Mouse (Mus musculus): ENCODE data around the gene Tcp11. TPM values are rescaled to one million over a fixed set of nuclear protein-coding genes. Genes with fewer than 3 reads are reported as not detected.
A peak's percentile ranks its signal among the peaks of the same experiment; 100 is the strongest.

The Tcp11 gene
- polyA plus RNA-seq, 1 experiment: 18.9 TPM

- no peak for TF ChIP-seq EP300 (IDR thresholded peaks at IDR 0.05; ENCODE audit: insufficient read depth, low read depth, low read length)
- no peak for TF ChIP-seq POLR2A (IDR thresholded peaks at IDR 0.05; ENCODE audit: insufficient read depth, low read length)
- TF ChIP-seq CTCF (IDR thresholded peaks at IDR 0.05; ENCODE audit: low read depth, low read length): no peak
- Histone ChIP-seq H3K27me3 (ENCODE audit: control insufficient read depth, insufficient read depth, low read length, poor library complexity, severe bottlenecking) (no peaks in the 10 kb centered on the region), H3K27ac (ENCODE audit: insufficient read depth, low read length) (no peak overlapping the region), H3K4me3 (ENCODE audit: low read depth, low read length) (no peak overlapping the region), H3K36me3 (ENCODE audit: control insufficient read depth, insufficient read depth, low read length, poor library complexity, severe bottlenecking) (no peaks in the 10 kb centered on the region), H3K9ac (ENCODE audit: low read depth, poor library complexity, severe bottlenecking) (no peak overlapping the region), H3K9me3 (replicated peaks; ENCODE audit: control insufficient read depth, insufficient read depth, low read length, poor library complexity, severe bottlenecking) (no peaks in the 10 kb centered on the region), H3K4me1 (ENCODE audit: control insufficient read depth, insufficient read depth, low read length) (peaks cover 13% of the 10 kb centered on the region)
Observed at GRCm38 (mm10) chr17:28021911-28022310, 58.5 kb downstream of the Tcp11 start.

DNA sequence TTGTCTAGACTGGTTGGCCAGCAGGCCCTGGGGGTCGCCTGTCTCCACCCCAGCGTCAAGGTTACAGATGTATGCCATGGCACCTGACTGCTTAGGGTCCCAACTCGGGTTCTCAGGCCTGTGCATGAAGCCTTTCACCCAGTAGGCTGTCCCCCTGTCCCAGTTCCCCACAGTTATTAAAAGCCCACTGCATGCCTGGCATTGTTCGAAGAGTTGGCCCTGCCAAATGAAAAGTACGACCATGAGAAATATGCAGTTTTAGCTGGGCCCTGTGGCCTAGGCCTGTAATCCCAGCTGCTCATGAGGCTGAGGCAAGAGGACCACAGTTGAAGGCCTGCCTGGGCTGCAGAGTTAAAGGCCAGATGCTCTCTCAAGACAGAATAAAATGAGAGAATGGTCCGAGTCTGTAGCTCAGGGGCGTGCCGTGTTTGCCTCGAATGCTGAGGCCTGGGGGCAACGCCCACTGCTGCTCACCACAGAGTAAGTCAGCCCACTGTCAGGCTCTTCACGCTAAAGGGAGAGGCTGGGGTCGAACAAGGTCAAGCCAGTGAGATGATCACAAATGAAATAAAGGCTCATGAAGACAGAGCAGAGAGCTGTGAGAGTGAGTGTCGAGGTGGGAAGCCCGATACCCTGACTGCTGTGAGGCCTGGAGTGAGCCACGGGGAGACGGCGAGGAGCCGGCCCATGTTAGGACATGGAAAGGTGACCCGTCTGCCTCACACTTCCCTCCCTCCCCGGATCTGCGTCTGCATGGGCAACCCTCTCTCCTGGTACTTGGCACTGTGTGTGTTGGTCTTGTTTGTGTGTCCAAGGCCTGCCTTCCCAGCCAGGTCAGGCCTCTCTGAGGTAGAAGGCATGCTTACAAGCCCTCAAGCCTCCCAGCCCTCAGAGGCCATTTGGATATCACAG lies 60.4 kb downstream of the Tcp11 start:
- Histone ChIP-seq H3K4me1 (ENCODE audit: control insufficient read depth, insufficient read depth, low read length) (peaks cover 13% of the 10 kb centered on the region), H3K9me3 (replicated peaks; ENCODE audit: control insufficient read depth, insufficient read depth, low read length, poor library complexity, severe bottlenecking) (no peaks in the 10 kb centered on the region), H3K27me3 (ENCODE audit: control insufficient read depth, insufficient read depth, low read length, poor library complexity, severe bottlenecking) (no peaks in the 10 kb centered on the region), H3K9ac (ENCODE audit: low read depth, poor library complexity, severe bottlenecking) (no peak overlapping the region), H3K36me3 (ENCODE audit: control insufficient read depth, insufficient read depth, low read length, poor library complexity, severe bottlenecking) (no peaks in the 10 kb centered on the region), H3K27ac (ENCODE audit: insufficient read depth, low read length) (0 out of 2 replicates have a peak overlapping the region, but pooled peaks have one; percentile 29), H3K4me3 (ENCODE audit: low read depth, low read length) (no peak overlapping the region)
- TF ChIP-seq POLR2A (IDR thresholded peaks at IDR 0.05; ENCODE audit: insufficient read depth, low read length) (no peak), EP300 (IDR thresholded peaks at IDR 0.05; ENCODE audit: insufficient read depth, low read depth, low read length) (no peak), CTCF (IDR thresholded peaks at IDR 0.05; ENCODE audit: low read depth, low read length) (no peak)

GRCm38 (mm10) chr17:28018776-28019175 lies 61.7 kb downstream of the Tcp11 start:
- Histone ChIP-seq H3K9me3 (replicated peaks; ENCODE audit: control insufficient read depth, insufficient read depth, low read length, poor library complexity, severe bottlenecking) (no peaks in the 10 kb centered on the region), H3K27me3 (ENCODE audit: control insufficient read depth, insufficient read depth, low read length, poor library complexity, severe bottlenecking) (no peaks in the 10 kb centered on the region), H3K4me3 (ENCODE audit: low read depth, low read length) (no peak overlapping the region), H3K36me3 (ENCODE audit: control insufficient read depth, insufficient read depth, low read length, poor library complexity, severe bottlenecking) (no peaks in the 10 kb centered on the region), H3K4me1 (ENCODE audit: control insufficient read depth, insufficient read depth, low read length) (peaks cover 16% of the 10 kb centered on the region), H3K9ac (ENCODE audit: low read depth, poor library complexity, severe bottlenecking) (no peak overlapping the region), H3K27ac (ENCODE audit: insufficient read depth, low read length) (no peak overlapping the region)
- TF ChIP-seq POLR2A (IDR thresholded peaks at IDR 0.05; ENCODE audit: insufficient read depth, low read length): no peak
- no peak for TF ChIP-seq CTCF (IDR thresholded peaks at IDR 0.05; ENCODE audit: low read depth, low read length)
- TF ChIP-seq EP300 (IDR thresholded peaks at IDR 0.05; ENCODE audit: insufficient read depth, low read depth, low read length): no peak

GRCm38 (mm10) chr17:28018344-28018743 lies 62.1 kb downstream of the Tcp11 start:
- peaks cover 16% of the 10 kb centered on the region for H3K4me1 ChIP-seq (ENCODE audit: control insufficient read depth, insufficient read depth, low read length)
- no peak overlapping the region for H3K9ac ChIP-seq (ENCODE audit: low read depth, poor library complexity, severe bottlenecking)
- H3K27ac ChIP-seq (ENCODE audit: insufficient read depth, low read length): no peak overlapping the region
- H3K27me3 ChIP-seq (ENCODE audit: control insufficient read depth, insufficient read depth, low read length, poor library complexity, severe bottlenecking): no peaks in the 10 kb centered on the region
- no peak overlapping the region for H3K4me3 ChIP-seq (ENCODE audit: low read depth, low read length)
- no peaks in the 10 kb centered on the region for H3K9me3 ChIP-seq (replicated peaks; ENCODE audit: control insufficient read depth, insufficient read depth, low read length, poor library complexity, severe bottlenecking)
- no peaks in the 10 kb centered on the region for H3K36me3 ChIP-seq (ENCODE audit: control insufficient read depth, insufficient read depth, low read length, poor library complexity, severe bottlenecking)
- TF ChIP-seq CTCF (IDR thresholded peaks at IDR 0.05; ENCODE audit: low read depth, low read length): no peak
- TF ChIP-seq POLR2A (IDR thresholded peaks at IDR 0.05; ENCODE audit: insufficient read depth, low read length): no peak
- no peak for TF ChIP-seq EP300 (IDR thresholded peaks at IDR 0.05; ENCODE audit: insufficient read depth, low read depth, low read length)

Other genes starting within 250 kb of the Tcp11 start
- 266 and 268 TPM in 2 replicates for gene Snrpc, start 242.5 kb downstream of the Tcp11 start, polyA plus RNA-seq (2011; ENCODE audit: insufficient read depth, insufficient read length, low read depth, missing spikeins)
- 18.4 and 22.3 TPM in 2 replicates for gene Uhrf1bp1, start 224.2 kb downstream of the Tcp11 start, polyA plus RNA-seq (2011; ENCODE audit: insufficient read depth, insufficient read length, low read depth, missing spikeins)
- gene Anks1, start 171.3 kb downstream of the Tcp11 start, polyA plus RNA-seq (2011; ENCODE audit: insufficient read depth, insufficient read length, low read depth, missing spikeins): 20.9 and 23.7 TPM in 2 replicates
- 37.5 and 40.6 TPM in 2 replicates for gene Taf11, start 170.8 kb downstream of the Tcp11 start, polyA plus RNA-seq (2011; ENCODE audit: insufficient read depth, insufficient read length, low read depth, missing spikeins)
- 17.9 and 18.0 TPM in 2 replicates for gene Scube3, start 61.5 kb upstream of the Tcp11 start, polyA plus RNA-seq (2011; ENCODE audit: insufficient read depth, insufficient read length, low read depth, missing spikeins)
- 16.6 and 19.5 TPM in 2 replicates for gene Zfp523, start 96.5 kb upstream of the Tcp11 start, polyA plus RNA-seq (2011; ENCODE audit: insufficient read depth, insufficient read length, low read depth, missing spikeins)
- 28.4 and 30.7 TPM in 2 replicates for gene Def6, start 127.1 kb upstream of the Tcp11 start, polyA plus RNA-seq (2011; ENCODE audit: insufficient read depth, insufficient read length, low read depth, missing spikeins)
- gene Ppard, start 152.1 kb upstream of the Tcp11 start, polyA plus RNA-seq (2011; ENCODE audit: insufficient read depth, insufficient read length, low read depth, missing spikeins): 24.0 and 25.2 TPM in 2 replicates
- 56.8 and 64.7 TPM in 2 replicates for gene Fance, start 232.9 kb upstream of the Tcp11 start, polyA plus RNA-seq (2011; ENCODE audit: insufficient read depth, insufficient read length, low read depth, missing spikeins)
- gene Rpl10a, start 247.8 kb upstream of the Tcp11 start, polyA plus RNA-seq (2011; ENCODE audit: insufficient read depth, insufficient read length, low read depth, missing spikeins): 1,875 and 2,151 TPM in 2 replicates

All from ES-Bruce4 (cell line).